Mouse (Mus musculus) heart, embryonic 10.5 days (tissue): Measurements from ENCODE around the gene Gm20695. TPM values are rescaled to one million over a fixed set of nuclear protein-coding genes. Genes with fewer than 3 reads are reported as not detected.
A peak's percentile ranks its signal among the peaks of the same experiment; 100 is the strongest.

Source experiments
- DNase-seq: peaks from one replicate; pipeline ENCODE4 v3.0.0-alpha.2; 2017; ENCODE audit warnings: low spot score
- H3K27ac ChIP-seq: fragments of 300-500 bp; sonication (generic); 2 replicates; pipeline ENCODE4 v1.5.1; 2016; ENCODE audit warnings: mild to moderate bottlenecking
- H3K27me3 ChIP-seq: fragments of 300-500 bp; sonication (generic); 2 replicates; pipeline ENCODE4 v1.6.1; 2016; ENCODE audit warnings: mild to moderate bottlenecking; ENCODE audit not compliant: poor library complexity, insufficient read depth, severe bottlenecking
- H3K36me3 ChIP-seq: fragments of 300-500 bp; sonication (generic); 2 replicates; pipeline ENCODE4 v1.6.1; 2016; ENCODE audit warnings: mild to moderate bottlenecking, moderate library complexity
- H3K4me1 ChIP-seq: fragments of 300-500 bp; sonication (generic); 2 replicates; pipeline ENCODE4 v1.6.1; 2016; ENCODE audit warnings: mild to moderate bottlenecking
- H3K4me3 ChIP-seq: fragments of 300-500 bp; sonication (generic); 2 replicates; pipeline ENCODE4 v1.5.1; 2016; ENCODE audit warnings: mild to moderate bottlenecking, moderate library complexity
- H3K9me3 ChIP-seq: fragments of 300-500 bp; sonication (generic); 2 replicates; pipeline ENCODE4 v1.6.1; 2016; ENCODE audit warnings: mild to moderate bottlenecking, moderate library complexity
- WGBS: fragments of 180-500 bp; shearing (Covaris S2); methylation state at CpG from one replicate; pipeline ENCODE4 v1.1.7; 2016; 5-methylcytosine and 5-hydroxymethylcytosine counted together
- polyA plus RNA-seq: library from polyadenylated mRNA; unstranded; fragments of >200 nt; fragmentation: Nextera tagmentation; extraction: Ambion mirVana; gene quantifications from 2 replicates; pipeline ENCODE4 v1.2.1, GENCODE M21; 2016

The Gm20695 gene
- polyA plus RNA-seq, 1 experiment from 2014 or later = 1.4 TPM

DNA sequence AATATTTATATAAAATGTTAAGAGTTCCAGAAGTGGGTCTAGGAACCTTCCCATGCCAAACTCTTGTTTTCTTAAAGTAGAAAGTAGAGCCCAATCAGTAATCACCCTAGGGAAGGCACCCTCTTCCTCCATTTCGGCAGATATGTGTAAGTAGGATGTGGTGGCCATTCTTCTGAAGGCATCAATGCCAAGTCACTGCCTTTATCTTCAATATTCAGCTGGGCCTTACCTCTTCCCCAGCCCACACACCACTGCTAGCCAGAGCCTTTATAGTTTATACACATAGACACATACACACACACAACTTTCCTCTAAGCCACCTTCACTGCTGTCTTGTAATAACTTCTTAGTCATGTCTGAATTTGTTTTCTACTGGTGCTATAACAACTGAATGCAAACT lies 28.7 kb upstream of the Gm20695 start:
- WGBS = 74% methylated on average over 1 of the region's 1 CpGs
- Histone ChIP-seq H3K4me3 (no peak overlapping the region), H3K9me3 (no peaks in the 10 kb centered on the region), H3K36me3 (peaks cover 3% of the 10 kb centered on the region; the same call in 1 of the 2 replicates), H3K27ac (no peak overlapping the region), H3K27me3 (no peaks in the 10 kb centered on the region), H3K4me1 (no peaks in the 10 kb centered on the region; the same call in 1 of the 2 replicates)
- DNase-seq = no peak

DNA sequence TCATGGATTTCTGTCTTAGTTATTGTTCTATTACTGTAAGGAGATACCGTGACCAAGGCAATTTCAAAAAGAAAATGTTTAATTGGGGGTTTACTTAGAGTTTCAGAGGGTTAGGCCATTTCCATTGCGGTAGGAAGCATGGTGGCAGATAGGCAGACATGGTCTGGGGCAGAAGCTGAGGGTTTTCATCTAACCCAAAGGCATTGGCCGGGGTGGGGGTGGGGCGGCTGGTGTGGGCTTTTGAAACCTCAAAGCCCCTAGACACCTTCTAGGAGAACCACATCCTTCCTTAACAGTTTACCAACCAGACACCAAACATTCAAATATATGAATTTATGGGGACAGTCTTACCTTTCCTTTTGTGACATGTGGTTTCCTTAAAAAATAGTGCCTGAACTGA lies 25.2 kb upstream of the Gm20695 start:
- Histone ChIP-seq H3K27me3 (no peaks in the 10 kb centered on the region), H3K36me3 (peaks cover 22% of the 10 kb centered on the region), H3K27ac (no peak overlapping the region), H3K9me3 (no peaks in the 10 kb centered on the region), H3K4me3 (no peak overlapping the region), H3K4me1 (no peaks in the 10 kb centered on the region)
- 87% methylated on average over 4 of the region's 4 CpGs for WGBS
- DNase-seq = no peak

DNA sequence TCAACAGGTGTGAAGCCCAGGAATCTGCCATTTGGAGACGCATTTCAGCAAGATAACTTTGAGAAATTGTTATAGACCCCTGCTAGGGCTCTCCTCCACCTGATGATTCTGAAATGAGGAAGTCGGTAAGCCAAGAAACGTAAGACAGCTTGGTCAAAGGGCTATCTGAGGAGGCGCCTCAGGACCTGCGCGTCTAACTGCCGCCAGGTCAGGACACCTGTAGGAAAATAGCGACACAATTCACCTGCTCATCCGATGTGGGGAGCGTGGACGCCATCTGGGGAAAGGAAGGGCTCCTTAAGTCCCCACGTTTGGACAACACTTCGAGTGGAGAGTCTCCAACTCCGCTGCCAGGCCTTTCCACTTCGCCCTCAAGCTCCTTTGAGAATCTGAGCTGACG lies 12.6 kb upstream of the Gm20695 start:
- Histone ChIP-seq H3K4me3 (peak overlapping the region; percentile 79), H3K4me1 (peaks cover 7% of the 10 kb centered on the region; the same call in 1 of the 2 replicates), H3K9me3 (no peaks in the 10 kb centered on the region), H3K36me3 (peaks cover 22% of the 10 kb centered on the region; the same call in 1 of the 2 replicates), H3K27me3 (no peaks in the 10 kb centered on the region), H3K27ac (peak overlapping the region; percentile 90)
- 3% methylated on average over 16 of the region's 16 CpGs for WGBS
- DNase-seq = no peak

- Histone ChIP-seq H3K4me3 (peak within 1 kb of the TSS; percentile 79), H3K27ac (peak within 1 kb of the TSS; percentile 90), H3K36me3 (peaks cover 17% of the 10 kb centered on the region; the same call in 1 of the 2 replicates), H3K9me3 (no peaks in the 10 kb centered on the region), H3K4me1 (peaks cover 7% of the 10 kb centered on the region; the same call in 1 of the 2 replicates), H3K27me3 (no peaks in the 10 kb centered on the region)
- DNase-seq = peak; percentile 98
- 5% methylated on average over 47 of the region's 47 CpGs for WGBS
These were observed 12.0 kb upstream of the Gm20695 start, which contains the start of gene Naa60 for GRCm38 (mm10) chr16:3872216-3873047. Naa60 (plus strand) TSS chr16:3872375.

DNA sequence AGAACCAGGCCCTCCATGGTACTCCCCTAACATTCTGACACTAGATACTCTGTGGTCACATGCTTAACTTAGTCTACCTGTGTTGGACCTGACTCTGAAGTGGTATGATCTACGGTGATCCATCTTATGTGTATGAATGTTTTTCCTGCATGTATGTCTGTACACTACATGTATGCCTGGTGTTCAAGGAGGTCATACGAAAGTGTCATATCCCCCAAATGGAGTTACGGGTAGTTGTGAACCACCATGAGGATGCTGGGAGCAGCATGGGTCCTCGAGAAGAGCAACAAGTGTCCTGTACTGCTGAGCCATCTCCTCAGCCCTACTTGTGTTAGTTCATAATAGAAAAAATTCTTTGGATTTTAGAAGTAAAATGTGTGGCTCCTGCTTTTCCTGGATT lies 8.1 kb upstream of the Gm20695 start:
- H3K4me1 ChIP-seq = peaks cover 7% of the 10 kb centered on the region; the same call in 1 of the 2 replicates
- no peaks in the 10 kb centered on the region for H3K9me3 ChIP-seq
- DNase-seq = no peak
- no peak overlapping the region for H3K4me3 ChIP-seq
- 84% methylated on average over 4 of the region's 4 CpGs for WGBS
- H3K36me3 ChIP-seq = peaks cover 8% of the 10 kb centered on the region
- no peak overlapping the region for H3K27ac ChIP-seq
- no peaks in the 10 kb centered on the region for H3K27me3 ChIP-seq

- Histone ChIP-seq H3K4me3 (peak overlapping the region; percentile 97), H3K27me3 (no peaks in the 10 kb centered on the region), H3K4me1 (peaks cover 13% of the 10 kb centered on the region), H3K36me3 (0 out of 2 replicates have a peak, but pooled peaks cover 7% of the 10 kb centered on the region), H3K27ac (peak overlapping the region; percentile 96), H3K9me3 (no peaks in the 10 kb centered on the region)
- WGBS = 3% methylated on average over 10 of the region's 10 CpGs
- DNase-seq = no peak
These were observed 720 bp downstream of the Gm20695 start for GRCm38 (mm10) chr16:3885065-3885670.

- Histone ChIP-seq H3K4me3 (no peak overlapping the region), H3K4me1 (peaks cover 8% of the 10 kb centered on the region; the same call in 1 of the 2 replicates), H3K36me3 (peaks cover 19% of the 10 kb centered on the region), H3K27me3 (no peaks in the 10 kb centered on the region), H3K9me3 (no peaks in the 10 kb centered on the region), H3K27ac (no peak overlapping the region)
- DNase-seq = no peak
- 91% methylated on average over 14 of the region's 14 CpGs for WGBS
These were observed 7.3 kb downstream of the Gm20695 start for GRCm38 (mm10) chr16:3891621-3892295.

GRCm38 (mm10) chr16:3893739-3894138 lies 9.3 kb downstream of the Gm20695 start:
- WGBS = 44% methylated on average over 3 of the region's 3 CpGs
- Histone ChIP-seq H3K9me3 (no peaks in the 10 kb centered on the region), H3K27me3 (no peaks in the 10 kb centered on the region), H3K4me3 (no peak overlapping the region), H3K27ac (peak overlapping the region; percentile 38; the same call in 1 of the 2 replicates), H3K36me3 (peaks cover 35% of the 10 kb centered on the region), H3K4me1 (peaks cover 8% of the 10 kb centered on the region; the same call in 1 of the 2 replicates)
- no peak for DNase-seq

DNA sequence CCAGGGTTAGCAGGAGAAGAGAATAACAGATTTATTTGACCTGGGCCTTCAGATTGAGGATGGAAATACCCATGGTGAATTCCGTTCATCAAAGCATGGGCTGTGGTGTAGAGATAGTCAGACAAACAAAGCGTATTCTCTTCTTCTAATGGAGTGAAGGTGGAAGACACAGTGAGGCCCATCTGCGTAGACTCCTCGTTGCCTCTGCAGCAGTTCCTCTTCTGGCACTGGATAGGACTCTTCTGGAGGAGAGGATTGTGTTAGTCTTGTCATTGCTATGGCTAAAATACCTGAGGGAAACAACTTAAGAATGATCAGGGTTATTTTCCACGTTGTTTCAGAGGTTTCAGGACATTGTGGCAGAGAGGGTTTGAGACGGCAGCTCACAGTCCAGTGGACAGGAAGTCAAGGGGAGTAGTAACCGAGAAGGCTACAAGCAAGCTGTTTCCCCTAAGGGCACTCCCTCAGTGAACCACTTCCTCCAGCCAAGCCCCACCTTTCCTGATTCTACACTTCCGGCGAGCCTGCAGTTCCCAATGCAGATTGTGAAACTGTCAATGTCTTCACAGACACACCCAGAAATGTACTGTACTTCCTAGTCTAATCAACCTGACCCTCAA lies 10.8 kb downstream of the Gm20695 start:
- no peak overlapping the region for H3K27ac ChIP-seq
- no peak overlapping the region for H3K4me3 ChIP-seq
- 67% methylated on average over 9 of the region's 9 CpGs for WGBS
- no peaks in the 10 kb centered on the region for H3K9me3 ChIP-seq
- DNase-seq = no peak
- H3K36me3 ChIP-seq = peaks cover 49% of the 10 kb centered on the region
- H3K27me3 ChIP-seq = no peaks in the 10 kb centered on the region
- H3K4me1 ChIP-seq = peaks cover 8% of the 10 kb centered on the region; the same call in 1 of the 2 replicates

DNA sequence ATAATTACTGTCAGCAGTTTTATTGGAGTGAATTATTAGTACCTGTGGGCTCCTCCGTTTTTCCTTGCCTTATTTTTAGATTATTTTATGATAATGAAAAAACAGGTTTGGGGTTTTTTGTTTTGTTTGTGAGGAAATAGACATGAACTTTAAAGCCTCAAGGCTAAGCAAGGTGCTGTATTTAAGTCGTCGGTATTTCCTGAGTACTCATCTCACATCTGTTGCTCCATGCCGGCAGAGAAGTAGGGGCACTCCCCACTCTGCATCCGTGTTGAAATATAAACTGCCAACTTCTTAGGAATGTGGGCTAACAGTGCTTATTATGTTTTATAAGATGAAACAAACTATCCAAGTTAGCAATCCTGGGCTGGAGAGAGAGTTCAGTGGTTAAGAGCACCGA lies 11.6 kb downstream of the Gm20695 start:
- H3K27ac ChIP-seq = no peak overlapping the region
- no peaks in the 10 kb centered on the region for H3K9me3 ChIP-seq
- H3K36me3 ChIP-seq = peaks cover 57% of the 10 kb centered on the region
- no peaks in the 10 kb centered on the region for H3K27me3 ChIP-seq
- no peak overlapping the region for H3K4me3 ChIP-seq
- WGBS = 83% methylated on average over 6 of the region's 6 CpGs
- no peak for DNase-seq
- H3K4me1 ChIP-seq = peaks cover 8% of the 10 kb centered on the region; the same call in 1 of the 2 replicates

DNA sequence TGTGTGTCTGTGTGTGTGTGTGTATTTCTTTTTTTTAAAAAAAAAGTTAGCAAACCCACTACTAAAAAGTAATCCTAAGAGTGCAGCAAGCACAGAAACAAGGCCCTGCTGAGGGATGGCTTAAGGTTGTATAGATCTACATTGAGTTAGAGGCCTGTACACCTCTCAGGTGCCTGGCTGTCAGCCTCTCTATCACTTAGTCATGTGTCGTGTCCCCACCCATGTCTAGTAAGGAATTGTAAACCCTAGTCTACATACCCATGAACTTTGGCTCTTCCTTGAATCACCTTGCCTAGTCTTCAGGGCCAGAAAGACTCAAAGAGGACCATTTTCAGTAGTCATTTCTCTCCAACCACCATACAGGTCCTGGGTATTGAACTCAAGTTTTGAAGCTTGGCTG lies 12.1 kb downstream of the Gm20695 start:
- Histone ChIP-seq H3K9me3 (no peaks in the 10 kb centered on the region), H3K36me3 (peaks cover 62% of the 10 kb centered on the region), H3K27ac (no peak overlapping the region), H3K27me3 (no peaks in the 10 kb centered on the region), H3K4me1 (peaks cover 8% of the 10 kb centered on the region; the same call in 1 of the 2 replicates), H3K4me3 (no peak overlapping the region)
- no peak for DNase-seq
- WGBS = 96% methylated on average over 1 of the region's 1 CpGs

GRCm38 (mm10) chr16:3907471-3907870 lies 23.0 kb downstream of the Gm20695 start:
- no peak overlapping the region for H3K4me3 ChIP-seq
- 72% methylated on average over 2 of the region's 2 CpGs for WGBS
- H3K9me3 ChIP-seq = no peaks in the 10 kb centered on the region
- H3K36me3 ChIP-seq = peaks cover 48% of the 10 kb centered on the region
- DNase-seq = no peak
- H3K27me3 ChIP-seq = no peaks in the 10 kb centered on the region
- peaks cover 11% of the 10 kb centered on the region for H3K4me1 ChIP-seq
- no peak overlapping the region for H3K27ac ChIP-seq
